Mouse (Mus musculus) liver, adult 2 months (tissue): ENCODE results near the gene Btbd18.

Experiments
- CTCF ChIP-seq: fragments of 200-500 bp; IDR thresholded peaks from 2 replicates; pipeline ENCODE4 v1.5.1; 2011; ENCODE audit warnings: low read depth, low read length, control low read depth
- POLR2A ChIP-seq: fragments of 200-500 bp; IDR thresholded peaks from 2 replicates; pipeline ENCODE4 v1.6.1; 2011; ENCODE audit warnings: low read length, control low read depth; ENCODE audit not compliant: insufficient read depth; ENCODE audit errors: extremely low read depth

- no peak for TF ChIP-seq CTCF
- no peak for TF ChIP-seq POLR2A
Observed at GRCm38 (mm10) chr2:84655864-84656263, 3.0 kb upstream of the Btbd18 start.
